Mouse (Mus musculus): Measurements from ENCODE around the gene 4930432K21Rik.

DNA sequence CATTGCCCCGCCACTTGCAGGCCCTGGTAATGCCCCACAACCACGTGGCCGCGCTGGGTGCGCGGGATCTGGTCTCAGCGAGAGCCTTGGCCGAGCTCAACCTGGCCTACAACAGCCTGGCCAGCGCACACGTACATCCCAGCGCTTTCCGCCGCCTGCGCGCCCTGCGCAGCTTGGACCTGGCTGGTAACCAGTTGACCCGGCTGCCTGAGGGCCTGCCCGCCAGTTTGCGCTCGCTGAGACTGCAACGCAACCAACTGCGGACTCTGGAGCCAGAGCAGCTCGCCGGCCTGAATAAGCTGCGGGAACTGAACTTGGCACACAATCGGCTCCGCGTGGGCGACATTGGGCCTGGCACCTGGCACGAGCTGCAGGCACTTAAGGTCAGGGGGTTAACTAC, 17.0 kb upstream of the 4930432K21Rik start:
- TF ChIP-seq TCF12 (IDR thresholded peaks at IDR 0.05; ENCODE audit: insufficient read depth, poor library complexity, severe bottlenecking) (no peak), POLR2A (IDR thresholded peaks at IDR 0.05; ENCODE audit: insufficient read length, low read depth) (no peak), TCF3 (IDR thresholded peaks at IDR 0.05; ENCODE audit: insufficient read length, low read depth) (no peak), USF1 (IDR thresholded peaks at IDR 0.05; ENCODE audit: low read depth) (no peak), MYOD1 (IDR thresholded peaks at IDR 0.05; ENCODE audit: control insufficient read depth in 1 of 3, insufficient read length in 2 of 3, low read depth in 2 of 3) (no peak)
